Mouse (Mus musculus) 416B (cell line): ENCODE data around the gene Adssl1.

Experiments used
- DNase-seq: peaks from one replicate; pipeline ENCODE4 v3.0.0; 2011; ENCODE audit warnings: low read depth

The Adssl1 gene

GRCm38 (mm10) chr12:112675245-112676035 is 55.6 kb downstream of the Adssl1 start:
- peak; percentile 94 for DNase-seq

- DNase-seq = no peak
Observed at GRCm38 (mm10) chr12:112677076-112677475, 57.2 kb downstream of the Adssl1 start.

GRCm38 (mm10) chr12:112677943-112678554 is 58.2 kb downstream of the Adssl1 start:
- no peak for DNase-seq

GRCm38 (mm10) chr12:112678555-112679026 is 58.7 kb downstream of the Adssl1 start, which contains the start of gene Zbtb42:
TSS of gene Zbtb42 (plus strand) at chr12:112678828.
- peak; percentile 69 for DNase-seq

- DNase-seq = peak; percentile 48
Observed at GRCm38 (mm10) chr12:112679027-112679996, 59.5 kb downstream of the Adssl1 start.

- no peak for DNase-seq
Observed at GRCm38 (mm10) chr12:112683351-112683750, 63.5 kb downstream of the Adssl1 start.

GRCm38 (mm10) chr12:112688458-112688857 is 68.6 kb downstream of the Adssl1 start:
- DNase-seq = peak; percentile 85
